Mouse (Mus musculus): ENCODE results near the gene Terb1. TPM values are rescaled to one million over a fixed set of nuclear protein-coding genes. Genes with fewer than 3 reads are reported as not detected.
A peak's percentile ranks its signal among the peaks of the same experiment; 100 is the strongest.

Terb1 gene
- polyA plus RNA-seq, 2 experiments, result 0.29 to 0.44 TPM

- Histone ChIP-seq H3K9me3 (ENCODE audit: control insufficient read depth, low read length) (no peaks in the 10 kb centered on the region), H3K36me3 (ENCODE audit: control insufficient read depth, insufficient read depth, low read length) (no peaks in the 10 kb centered on the region), H3K27me3 (ENCODE audit: control insufficient read depth, insufficient read depth, low read length) (peaks cover 48% of the 10 kb centered on the region), H3K27ac (replicated peaks; ENCODE audit: low read depth, low read length) (no peak overlapping the region), H3K9ac (ENCODE audit: low read depth, low read length, severe bottlenecking) (0 out of 2 replicates have a peak overlapping the region, but pooled peaks have one; percentile 41), H3K4me2 (replicated peaks; ENCODE audit: low read depth, low read length, severe bottlenecking) (peak overlapping the region; percentile 85), H3K4me1 (ENCODE audit: control insufficient read depth, insufficient read depth, low read length) (0 out of 2 replicates have a peak, but pooled peaks cover 8% of the 10 kb centered on the region), H3K4me3 (replicated peaks; ENCODE audit: low read length) (peak overlapping the region; percentile 41)
- WGBS, result 14% methylated on average over 8 of the region's 8 CpGs
- no peak for DNase-seq (ENCODE audit: low spot score)
- ATAC-seq (ENCODE audit: low FRiP score, low read depth), result no peak
- TF ChIP-seq POLR2A (IDR thresholded peaks at IDR 0.05; ENCODE audit: borderline replicate concordance, extremely low read depth, insufficient read depth, insufficient read length), result no peak
These were observed 31.8 kb upstream of the Terb1 start for GRCm38 (mm10) chr8:104541515-104541880.

- 0 out of 2 replicates have a peak, but pooled peaks cover 8% of the 10 kb centered on the region for H3K4me1 ChIP-seq (ENCODE audit: control insufficient read depth, insufficient read depth, low read length)
- no peaks in the 10 kb centered on the region for H3K36me3 ChIP-seq (ENCODE audit: control insufficient read depth, insufficient read depth, low read length)
- ATAC-seq (ENCODE audit: low FRiP score, low read depth), result 0 out of 2 replicates have a peak, but pooled peaks have one; percentile 21
- H3K4me2 ChIP-seq (replicated peaks; ENCODE audit: low read depth, low read length, severe bottlenecking), result peak overlapping the region; percentile 85
- no peak overlapping the region for H3K27ac ChIP-seq (replicated peaks; ENCODE audit: low read depth, low read length)
- peak overlapping the region; percentile 41 for H3K9ac ChIP-seq (ENCODE audit: low read depth, low read length, severe bottlenecking)
- DNase-seq (ENCODE audit: low spot score), result no peak
- TF ChIP-seq POLR2A (IDR thresholded peaks at IDR 0.05; ENCODE audit: borderline replicate concordance, extremely low read depth, insufficient read depth, insufficient read length), result no peak
- no peaks in the 10 kb centered on the region for H3K9me3 ChIP-seq (ENCODE audit: control insufficient read depth, low read length)
- 1% methylated on average over 33 of the region's 76 CpGs for WGBS
- peak overlapping the region; percentile 41 for H3K4me3 ChIP-seq (replicated peaks; ENCODE audit: low read length)
- H3K27me3 ChIP-seq (ENCODE audit: control insufficient read depth, insufficient read depth, low read length), result peaks cover 48% of the 10 kb centered on the region
These were observed 31.2 kb upstream of the Terb1 start for GRCm38 (mm10) chr8:104540710-104541514.

- peaks cover 48% of the 10 kb centered on the region for H3K27me3 ChIP-seq (ENCODE audit: control insufficient read depth, insufficient read depth, low read length)
These were observed 30.5 kb upstream of the Terb1 start for GRCm38 (mm10) chr8:104540238-104540637.

GRCm38 (mm10) chr8:104539566-104539965 is 29.9 kb upstream of the Terb1 start:
- Histone ChIP-seq H3K36me3 (ENCODE audit: control insufficient read depth, insufficient read depth, low read length) (no peaks in the 10 kb centered on the region), H3K9ac (ENCODE audit: low read depth, low read length, severe bottlenecking) (no peak overlapping the region), H3K9me3 (ENCODE audit: control insufficient read depth, low read length) (no peaks in the 10 kb centered on the region), H3K4me3 (replicated peaks; ENCODE audit: low read length) (no peak overlapping the region), H3K4me2 (replicated peaks; ENCODE audit: low read depth, low read length, severe bottlenecking) (no peak overlapping the region), H3K4me1 (ENCODE audit: control insufficient read depth, insufficient read depth, low read length) (0 out of 2 replicates have a peak, but pooled peaks cover 8% of the 10 kb centered on the region), H3K27me3 (ENCODE audit: control insufficient read depth, insufficient read depth, low read length) (peaks cover 48% of the 10 kb centered on the region), H3K27ac (replicated peaks; ENCODE audit: low read depth, low read length) (no peak overlapping the region)
- WGBS, result 84% methylated on average over 2 of the region's 2 CpGs
- ATAC-seq (ENCODE audit: low FRiP score, low read depth), result no peak
- no peak for TF ChIP-seq POLR2A (IDR thresholded peaks at IDR 0.05; ENCODE audit: borderline replicate concordance, extremely low read depth, insufficient read depth, insufficient read length)
- DNase-seq (ENCODE audit: low spot score), result no peak

More at GRCm38 (mm10) chr8:104540238-104540637, 30.5 kb upstream of the Terb1 start:
- no peak overlapping the region for H3K9ac ChIP-seq (ENCODE audit: low read depth, low read length, severe bottlenecking)
- no peaks in the 10 kb centered on the region for H3K36me3 ChIP-seq (ENCODE audit: control insufficient read depth, insufficient read depth, low read length)
- DNase-seq (ENCODE audit: low spot score), result no peak
- 33% methylated on average over 7 of the region's 7 CpGs for WGBS
- no peaks in the 10 kb centered on the region for H3K9me3 ChIP-seq (ENCODE audit: control insufficient read depth, low read length)
- TF ChIP-seq POLR2A (IDR thresholded peaks at IDR 0.05; ENCODE audit: borderline replicate concordance, extremely low read depth, insufficient read depth, insufficient read length), result no peak
- H3K4me1 ChIP-seq (ENCODE audit: control insufficient read depth, insufficient read depth, low read length), result 0 out of 2 replicates have a peak, but pooled peaks cover 8% of the 10 kb centered on the region
- no peak overlapping the region for H3K27ac ChIP-seq (replicated peaks; ENCODE audit: low read depth, low read length)
- ATAC-seq (ENCODE audit: low FRiP score, low read depth), result no peak
- H3K4me3 ChIP-seq (replicated peaks; ENCODE audit: low read length), result peak overlapping the region; percentile 41
- H3K4me2 ChIP-seq (replicated peaks; ENCODE audit: low read depth, low read length, severe bottlenecking), result peak overlapping the region; percentile 85

GRCm38 (mm10) chr8:104538896-104539295 is 29.2 kb upstream of the Terb1 start:
- no peak for TF ChIP-seq POLR2A (IDR thresholded peaks at IDR 0.05; ENCODE audit: borderline replicate concordance, extremely low read depth, insufficient read depth, insufficient read length)
- H3K4me1 ChIP-seq (ENCODE audit: control insufficient read depth, insufficient read depth, low read length), result 0 out of 2 replicates have a peak, but pooled peaks cover 8% of the 10 kb centered on the region
- H3K27me3 ChIP-seq (ENCODE audit: control insufficient read depth, insufficient read depth, low read length), result peaks cover 48% of the 10 kb centered on the region
- WGBS, result 75% methylated on average over 4 of the region's 4 CpGs
- H3K4me3 ChIP-seq (replicated peaks; ENCODE audit: low read length), result no peak overlapping the region
- no peak overlapping the region for H3K9ac ChIP-seq (ENCODE audit: low read depth, low read length, severe bottlenecking)
- H3K9me3 ChIP-seq (ENCODE audit: control insufficient read depth, low read length), result no peaks in the 10 kb centered on the region
- H3K27ac ChIP-seq (replicated peaks; ENCODE audit: low read depth, low read length), result no peak overlapping the region
- no peak for DNase-seq (ENCODE audit: low spot score)
- H3K4me2 ChIP-seq (replicated peaks; ENCODE audit: low read depth, low read length, severe bottlenecking), result no peak overlapping the region
- no peak for ATAC-seq (ENCODE audit: low FRiP score, low read depth)
- H3K36me3 ChIP-seq (ENCODE audit: control insufficient read depth, insufficient read depth, low read length), result no peaks in the 10 kb centered on the region

All from limb, embryonic 14.5 days (tissue).